Mouse (Mus musculus) E14TG2a.4 (cell line): ENCODE results near the gene 2200002J24Rik.

Experiments used
- CTCF ChIP-seq: conservative IDR thresholded peaks from 2 replicates; pipeline ENCODE4 v1.5.1; 2014; ENCODE audit warnings: low read length
- NANOG ChIP-seq: IDR thresholded peaks from 2 replicates; pipeline ENCODE4 v1.6.1; 2014; ENCODE audit warnings: borderline replicate concordance, low read length, mixed read lengths
- POU5F1 ChIP-seq: IDR thresholded peaks from 2 replicates; pipeline ENCODE4 v1.6.1; 2014; ENCODE audit warnings: low read length, borderline replicate concordance

- no peak for TF ChIP-seq CTCF
- TF ChIP-seq POU5F1 = no peak
- TF ChIP-seq NANOG = no peak
These were observed 24.7 kb downstream of the 2200002J24Rik start for GRCm38 (mm10) chr7:30723274-30723953.
